Comparison of ENCODE assay signal across 21 mouse cellular contexts in the genomic region with DNA sequence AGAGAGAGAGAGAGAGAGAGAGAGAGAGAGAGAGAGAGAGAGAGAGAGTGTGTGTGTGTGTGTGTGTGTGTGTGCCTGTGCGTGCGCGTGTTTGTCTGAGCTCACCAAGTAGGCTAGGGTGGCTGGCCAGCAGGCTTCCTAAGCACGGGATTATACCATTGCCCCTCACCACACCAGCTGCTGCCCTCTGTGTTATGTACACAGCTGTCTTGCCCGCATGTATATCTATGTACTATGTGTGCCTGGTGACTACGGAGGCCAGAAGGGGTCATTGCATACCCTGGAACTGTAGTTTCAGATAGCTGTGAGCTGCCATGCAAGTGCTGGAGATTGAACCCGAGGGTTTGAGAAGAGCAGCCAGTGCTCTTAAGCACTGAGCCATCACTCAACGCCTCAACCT.
"Had no signal": no experiment of that assay in that cellular context is flagged by ENCODE, and none has a peak within 500 bp of the region (broad histone marks: within the 10 kb centered on the region; RNA-seq: fewer than 3 reads in every experiment).

No protein-coding gene starts in this region.

- H3K9me3 ChIP-seq: intestine, embryonic 15.5 days; kidney, embryonic 15.5 days; limb, embryonic 12.5 days; liver, embryonic 15.5 days; lung, embryonic 15.5 days; midbrain, embryonic 12.5 days; midbrain, embryonic 15.5 days; neural tube, embryonic 12.5 days; neural tube, embryonic 15.5 days had no signal

- DNase-seq: kidney, adult 11 months; kidney, adult 8-10 months; kidney, postnatal 10 days; kidney, postnatal 36 days; layer of hippocampus, postnatal 36 days; liver; lung, postnatal 10 days; lung, postnatal 36 days; thymus, adult 2 months; thymus, postnatal 14 days; thymus, postnatal 4 days had no signal

- H3K4me1 ChIP-seq: lung, embryonic 15.5 days; midbrain, embryonic 12.5 days; midbrain, embryonic 15.5 days; neural tube, embryonic 12.5 days had no signal

- H3K27ac ChIP-seq: intestine, embryonic 15.5 days; kidney, embryonic 15.5 days; left cerebral cortex, adult 2 months; limb, embryonic 12.5 days; liver, embryonic 15.5 days; lung, embryonic 15.5 days; midbrain, embryonic 12.5 days; midbrain, embryonic 15.5 days; neural tube, embryonic 12.5 days; neural tube, embryonic 15.5 days had no signal

- H3K9ac ChIP-seq: intestine, embryonic 15.5 days; kidney, embryonic 15.5 days; limb, embryonic 12.5 days; liver, embryonic 15.5 days; lung, embryonic 15.5 days; midbrain, embryonic 12.5 days; midbrain, embryonic 15.5 days; neural tube, embryonic 12.5 days; neural tube, embryonic 15.5 days had no signal

- H3K36me3 ChIP-seq: intestine, embryonic 15.5 days; kidney, embryonic 15.5 days; limb, embryonic 12.5 days; liver, embryonic 15.5 days; lung, embryonic 15.5 days; midbrain, embryonic 12.5 days; midbrain, embryonic 15.5 days; neural tube, embryonic 12.5 days; neural tube, embryonic 15.5 days had no signal

- H3K4me3 ChIP-seq: intestine, embryonic 15.5 days; kidney, embryonic 15.5 days; left cerebral cortex, adult 2 months; limb, embryonic 12.5 days; liver, embryonic 15.5 days; lung, embryonic 15.5 days; midbrain, embryonic 12.5 days; midbrain, embryonic 15.5 days; neural tube, embryonic 12.5 days; neural tube, embryonic 15.5 days had no signal

- H3K27me3 ChIP-seq: intestine, embryonic 15.5 days; kidney, embryonic 15.5 days; limb, embryonic 12.5 days; liver, embryonic 15.5 days; lung, embryonic 15.5 days; midbrain, embryonic 12.5 days; midbrain, embryonic 15.5 days; neural tube, embryonic 12.5 days; neural tube, embryonic 15.5 days had no signal

- ATAC-seq: intestine, embryonic 15.5 days; midbrain, embryonic 15.5 days had no signal

- H3K4me2 ChIP-seq: intestine, embryonic 15.5 days; kidney, embryonic 15.5 days; limb, embryonic 12.5 days; liver, embryonic 15.5 days; lung, embryonic 15.5 days; midbrain, embryonic 12.5 days; midbrain, embryonic 15.5 days; neural tube, embryonic 12.5 days; neural tube, embryonic 15.5 days had no signal
